Mouse (Mus musculus): ENCODE results near the gene Tnfaip6. TPM values are rescaled to one million over a fixed set of nuclear protein-coding genes. Genes with fewer than 3 reads are reported as not detected.

Tnfaip6 gene
- polyA plus RNA-seq, 1 experiment from 2014 or later: 22.9 TPM

Other genes starting within 250 kb of the Tnfaip6 start
- 5.4 and 6.8 TPM in 2 replicates for gene Rbm43, start 102.8 kb upstream of the Tnfaip6 start, polyA plus RNA-seq (2016; fragmentation: Nextera tagmentation; extraction: Ambion mirVana)
- 4.8 and 5.6 TPM in 2 replicates for gene Nmi, start 64.5 kb upstream of the Tnfaip6 start, polyA plus RNA-seq (2016; fragmentation: Nextera tagmentation; extraction: Ambion mirVana)
- 53.0 and 56.1 TPM in 2 replicates for gene Rif1, start 34.8 kb downstream of the Tnfaip6 start, polyA plus RNA-seq (2016; fragmentation: Nextera tagmentation; extraction: Ambion mirVana)